Mouse (Mus musculus) fibroblast of lung, adult 2 months (primary cell): ENCODE data around the gene Scgb1b24.

ENCODE experiments used
- DNase-seq: peaks from one replicate; pipeline ENCODE4 v3.0.0-alpha.2; 2011; ENCODE audit warnings: low read depth

The Scgb1b24 gene

GRCm38 (mm10) chr7:33743499-33743898 is at the start of gene Scgb1b24:
Gene Scgb1b24 (plus strand): TSS chr7:33743799.
- DNase-seq = no peak

GRCm38 (mm10) chr7:33739212-33739611 is 4.4 kb upstream of the Scgb1b24 start, which contains the start of gene Scgb2b24:
Gene Scgb2b24 (minus strand): TSS chr7:33739312.
- no peak for DNase-seq
